Mouse (Mus musculus) intestine, embryonic 15.5 days (tissue): ENCODE results near the gene Zfp384. TPM values are rescaled to one million over a fixed set of nuclear protein-coding genes. Genes with fewer than 3 reads are reported as not detected.
A peak's percentile ranks its signal among the peaks of the same experiment; 100 is the strongest.

Experiments used
- ATAC-seq: fragments of 200-750 bp; cut with Nextera tagmentation; 2 replicates; pipeline ENCODE4 v1.8.0; 2017; ENCODE audit warnings: moderate TSS enrichment, moderate library complexity
- H3K27ac ChIP-seq: fragments of 300-500 bp; sonication (generic); 2 replicates; pipeline ENCODE4 v1.5.1; 2015; ENCODE audit warnings: mild to moderate bottlenecking, inconsistent platforms
- H3K27me3 ChIP-seq: fragments of 300-500 bp; sonication (generic); replicated peaks from 2 replicates; pipeline ENCODE4 v1.6.1; 2015; ENCODE audit warnings: inconsistent platforms
- H3K36me3 ChIP-seq: fragments of 300-500 bp; sonication (generic); 2 replicates; pipeline ENCODE4 v1.6.1; 2015; ENCODE audit warnings: inconsistent platforms
- H3K4me1 ChIP-seq: fragments of 300-500 bp; sonication (generic); replicated peaks from 2 replicates; pipeline ENCODE4 v1.6.1; 2015; ENCODE audit warnings: inconsistent platforms
- H3K4me2 ChIP-seq: fragments of 300-500 bp; sonication (generic); replicated peaks from 2 replicates; pipeline ENCODE4 v1.6.1; 2015; ENCODE audit warnings: mild to moderate bottlenecking, inconsistent platforms
- H3K4me3 ChIP-seq: fragments of 300-500 bp; sonication (generic); replicated peaks from 2 replicates; pipeline ENCODE4 v1.5.1; 2015; ENCODE audit warnings: inconsistent platforms
- H3K9ac ChIP-seq: fragments of 300-500 bp; sonication (generic); 2 replicates; pipeline ENCODE4 v1.6.1; 2015; ENCODE audit warnings: inconsistent platforms
- H3K9me3 ChIP-seq: fragments of 300-500 bp; sonication (generic); 2 replicates; pipeline ENCODE4 v1.6.1; 2016; ENCODE audit warnings: inconsistent platforms
- WGBS: fragments of 180-500 bp; shearing (Covaris S2); methylation state at CpG from one replicate; pipeline ENCODE4 v1.1.7; 2015; 5-methylcytosine and 5-hydroxymethylcytosine counted together
- polyA plus RNA-seq: library from polyadenylated mRNA; unstranded; fragments of >200 nt; fragmentation: Nextera tagmentation; extraction: Ambion mirVana; gene quantifications from 2 replicates; pipeline ENCODE4 v1.2.1, GENCODE M21; 2015

Zfp384 gene
- 13.4 and 14.3 TPM in 2 replicates for polyA plus RNA-seq

GRCm38 (mm10) chr6:125009129-125009180 lies at the start of gene Zfp384:
Zfp384 (plus strand) TSS chr6:125009145.
- no peaks in the 10 kb centered on the region for H3K27me3 ChIP-seq
- peaks cover 4% of the 10 kb centered on the region; the same call in 1 of the 2 replicates for H3K36me3 ChIP-seq
- H3K27ac ChIP-seq = peak within 1 kb of the TSS; percentile 98
- H3K4me3 ChIP-seq = peak within 1 kb of the TSS; percentile 80
- H3K9ac ChIP-seq = peak within 1 kb of the TSS; percentile 93
- peaks cover 7% of the 10 kb centered on the region for H3K4me1 ChIP-seq
- no peaks in the 10 kb centered on the region for H3K9me3 ChIP-seq
- peak within 1 kb of the TSS; percentile 79 for H3K4me2 ChIP-seq
- WGBS = 0% methylated on average over 3 of the region's 3 CpGs
- no peak for ATAC-seq

- Histone ChIP-seq H3K9ac (no peak overlapping the region), H3K9me3 (no peaks in the 10 kb centered on the region), H3K4me1 (peaks cover 5% of the 10 kb centered on the region), H3K27me3 (no peaks in the 10 kb centered on the region), H3K36me3 (peaks cover 31% of the 10 kb centered on the region), H3K4me3 (no peak overlapping the region), H3K4me2 (no peak overlapping the region), H3K27ac (no peak overlapping the region)
- ATAC-seq = no peak
- WGBS = 89% methylated on average over 13 of the region's 13 CpGs
Measured at GRCm38 (mm10) chr6:124959960-124960359, 49.0 kb upstream of the Zfp384 start.

GRCm38 (mm10) chr6:124961021-124961420 lies 47.9 kb upstream of the Zfp384 start:
- WGBS = 91% methylated on average over 12 of the region's 12 CpGs
- Histone ChIP-seq H3K4me1 (peaks cover 6% of the 10 kb centered on the region), H3K9me3 (no peaks in the 10 kb centered on the region), H3K27ac (no peak overlapping the region), H3K4me3 (no peak overlapping the region), H3K27me3 (no peaks in the 10 kb centered on the region), H3K4me2 (no peak overlapping the region), H3K36me3 (peaks cover 27% of the 10 kb centered on the region), H3K9ac (no peak overlapping the region)
- ATAC-seq = no peak

GRCm38 (mm10) chr6:124964638-124965037 lies 44.3 kb upstream of the Zfp384 start:
- H3K27me3 ChIP-seq = no peaks in the 10 kb centered on the region
- peak overlapping the region; percentile 94 for H3K27ac ChIP-seq
- peaks cover 8% of the 10 kb centered on the region for H3K4me1 ChIP-seq
- peaks cover 14% of the 10 kb centered on the region; the same call in 1 of the 2 replicates for H3K36me3 ChIP-seq
- ATAC-seq = no peak; the same call in 1 of the 2 replicates
- peak overlapping the region; percentile 64 for H3K4me3 ChIP-seq
- H3K9ac ChIP-seq = peak overlapping the region; percentile 94
- 28% methylated on average over 16 of the region's 16 CpGs for WGBS
- peak overlapping the region; percentile 94 for H3K4me2 ChIP-seq
- H3K9me3 ChIP-seq = no peaks in the 10 kb centered on the region

- H3K9ac ChIP-seq = peak within 1 kb of the TSS; percentile 94
- peaks cover 8% of the 10 kb centered on the region for H3K4me1 ChIP-seq
- H3K4me2 ChIP-seq = peak within 1 kb of the TSS; percentile 94
- H3K9me3 ChIP-seq = no peaks in the 10 kb centered on the region
- ATAC-seq = peak; percentile 98
- peaks cover 8% of the 10 kb centered on the region; the same call in 1 of the 2 replicates for H3K36me3 ChIP-seq
- WGBS = under 1% methylated on average over 68 of the region's 68 CpGs
- H3K27me3 ChIP-seq = no peaks in the 10 kb centered on the region
- peak within 1 kb of the TSS; percentile 64 for H3K4me3 ChIP-seq
- H3K27ac ChIP-seq = peak within 1 kb of the TSS; percentile 94
Measured at GRCm38 (mm10) chr6:124965088-124965719, 43.7 kb upstream of the Zfp384 start, which contains the start of gene Cops7a. Cops7a (minus strand) TSS chr6:124965538.

GRCm38 (mm10) chr6:124965747-124966146 lies 43.2 kb upstream of the Zfp384 start:
- Histone ChIP-seq H3K9ac (peak overlapping the region; percentile 94), H3K9me3 (no peaks in the 10 kb centered on the region), H3K27ac (peak overlapping the region; percentile 94), H3K4me3 (peak overlapping the region; percentile 64), H3K27me3 (no peaks in the 10 kb centered on the region), H3K4me1 (peaks cover 8% of the 10 kb centered on the region), H3K4me2 (peak overlapping the region; percentile 94), H3K36me3 (0 out of 2 replicates have a peak, but pooled peaks cover 3% of the 10 kb centered on the region)
- ATAC-seq = no peak
- WGBS = 14% methylated on average over 15 of the region's 15 CpGs

GRCm38 (mm10) chr6:124966466-124967118 lies 42.4 kb upstream of the Zfp384 start:
- H3K4me1 ChIP-seq = peaks cover 8% of the 10 kb centered on the region
- H3K4me3 ChIP-seq = peak overlapping the region; percentile 64
- H3K9me3 ChIP-seq = no peaks in the 10 kb centered on the region
- ATAC-seq = no peak
- H3K36me3 ChIP-seq = no peaks in the 10 kb centered on the region
- H3K27me3 ChIP-seq = no peaks in the 10 kb centered on the region
- H3K9ac ChIP-seq = no peak overlapping the region
- no peak overlapping the region for H3K27ac ChIP-seq
- 96% methylated on average over 7 of the region's 7 CpGs for WGBS
- peak overlapping the region; percentile 94 for H3K4me2 ChIP-seq

GRCm38 (mm10) chr6:124967766-124968165 lies 41.2 kb upstream of the Zfp384 start:
- WGBS = 69% methylated on average over 4 of the region's 4 CpGs
- H3K4me2 ChIP-seq = no peak overlapping the region
- peaks cover 8% of the 10 kb centered on the region for H3K4me1 ChIP-seq
- H3K27me3 ChIP-seq = no peaks in the 10 kb centered on the region
- no peaks in the 10 kb centered on the region for H3K36me3 ChIP-seq
- H3K9ac ChIP-seq = no peak overlapping the region
- H3K9me3 ChIP-seq = no peaks in the 10 kb centered on the region
- H3K27ac ChIP-seq = no peak overlapping the region
- H3K4me3 ChIP-seq = no peak overlapping the region
- ATAC-seq = no peak

- H3K36me3 ChIP-seq = no peaks in the 10 kb centered on the region
- ATAC-seq = no peak
- no peak overlapping the region for H3K4me3 ChIP-seq
- peaks cover 8% of the 10 kb centered on the region for H3K4me1 ChIP-seq
- no peak overlapping the region for H3K9ac ChIP-seq
- no peaks in the 10 kb centered on the region for H3K9me3 ChIP-seq
- 74% methylated on average over 4 of the region's 4 CpGs for WGBS
- peaks cover 28% of the 10 kb centered on the region for H3K27me3 ChIP-seq
- no peak overlapping the region for H3K27ac ChIP-seq
- H3K4me2 ChIP-seq = no peak overlapping the region
Measured at GRCm38 (mm10) chr6:124992241-124992640, 16.7 kb upstream of the Zfp384 start.

- Histone ChIP-seq H3K4me1 (peaks cover 10% of the 10 kb centered on the region), H3K27ac (no peak overlapping the region), H3K27me3 (peaks cover 39% of the 10 kb centered on the region), H3K4me2 (no peak overlapping the region), H3K36me3 (no peaks in the 10 kb centered on the region), H3K9ac (no peak overlapping the region), H3K4me3 (no peak overlapping the region), H3K9me3 (no peaks in the 10 kb centered on the region)
- 61% methylated on average over 9 of the region's 9 CpGs for WGBS
- peak; percentile 69 for ATAC-seq
Measured at GRCm38 (mm10) chr6:124993365-124993764, 15.6 kb upstream of the Zfp384 start.

- peak overlapping the region; percentile 27; the same call in 1 of the 2 replicates for H3K4me2 ChIP-seq
- H3K36me3 ChIP-seq = no peaks in the 10 kb centered on the region
- no peak overlapping the region for H3K27ac ChIP-seq
- 0 out of 2 replicates have a peak overlapping the region, but pooled peaks have one; percentile 8 for H3K9ac ChIP-seq
- H3K9me3 ChIP-seq = no peaks in the 10 kb centered on the region
- H3K27me3 ChIP-seq = peaks cover 44% of the 10 kb centered on the region
- H3K4me1 ChIP-seq = peaks cover 10% of the 10 kb centered on the region
- no peak overlapping the region for H3K4me3 ChIP-seq
- 14% methylated on average over 11 of the region's 11 CpGs for WGBS
- no peak for ATAC-seq
Measured at GRCm38 (mm10) chr6:124993876-124994275, 15.1 kb upstream of the Zfp384 start.

GRCm38 (mm10) chr6:124995246-124995645 lies 13.7 kb upstream of the Zfp384 start:
- WGBS = 75% methylated on average over 7 of the region's 7 CpGs
- no peak for ATAC-seq
- H3K4me1 ChIP-seq = peaks cover 10% of the 10 kb centered on the region
- H3K9me3 ChIP-seq = no peaks in the 10 kb centered on the region
- no peak overlapping the region for H3K27ac ChIP-seq
- H3K36me3 ChIP-seq = no peaks in the 10 kb centered on the region
- H3K27me3 ChIP-seq = peaks cover 55% of the 10 kb centered on the region
- no peak overlapping the region for H3K4me2 ChIP-seq
- no peak overlapping the region for H3K4me3 ChIP-seq
- no peak overlapping the region for H3K9ac ChIP-seq
